ENCODE assay signal across 8 mouse cellular contexts in the genomic region with DNA sequence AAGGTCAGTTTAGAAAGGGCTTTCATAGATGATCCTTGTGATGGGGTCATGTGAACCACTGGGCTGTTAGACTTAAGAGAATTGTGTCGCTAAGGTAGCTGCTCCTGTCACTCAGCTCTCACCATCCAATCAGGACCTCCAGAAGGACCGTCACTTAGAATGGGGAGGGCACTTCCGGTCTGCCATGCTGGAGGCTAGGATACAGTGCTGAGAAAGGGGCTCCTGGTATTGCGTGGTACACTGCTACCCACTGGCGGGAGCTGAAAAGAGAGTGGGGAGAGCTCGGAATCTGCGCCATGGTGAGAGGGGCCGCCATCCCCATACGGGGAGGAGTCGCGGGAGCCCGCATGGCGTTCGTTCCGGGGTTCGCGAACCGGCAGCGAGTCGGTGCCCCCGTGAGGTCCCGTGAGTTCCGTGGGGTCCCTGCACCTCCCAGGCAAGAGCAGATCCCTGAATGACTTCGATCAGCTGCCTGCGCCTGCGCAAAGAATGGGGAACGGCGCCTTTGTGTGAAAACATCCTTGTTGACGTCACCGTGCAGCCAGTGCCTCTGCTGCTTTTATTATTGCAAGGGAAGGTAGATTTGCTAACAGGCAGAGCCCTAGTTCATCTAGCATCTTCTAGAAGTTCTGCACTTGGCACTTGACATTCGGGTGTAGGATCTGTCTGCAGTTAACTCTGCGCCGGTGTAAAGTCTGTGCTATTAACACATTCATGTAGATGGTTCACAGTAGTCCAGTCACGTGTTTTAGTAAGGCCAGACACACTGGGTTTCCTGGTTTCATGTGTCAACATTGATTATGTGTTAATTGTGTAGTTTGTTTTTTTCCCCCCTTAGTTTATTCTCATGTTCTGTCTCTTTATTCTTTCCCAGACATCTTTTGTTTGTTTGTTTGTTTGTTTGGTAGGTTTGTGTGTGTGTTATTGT. TPM values are rescaled to one million over a fixed set of nuclear protein-coding genes. Genes with fewer than 3 reads are reported as not detected.
DNase-seq lines count a peak whose midpoint lies in the region; ATAC-seq and TF ChIP-seq lines count a peak whose summit lies in the region.

A gene (plus strand): TSS at position 173 of the 928 bp plus-strand sequence.

- peak within 1 kb of the TSS; percentile 60 for H3K4me2 ChIP-seq in hindbrain, embryonic 14.5 days (replicated peaks)

- in situ Hi-C loops in Patski (cut with MboI; ENCODE audit: low pct_unique_long_range_greater_than_20kb), result no loop called here

- peak; percentile 43 for DNase-seq in Patski (ENCODE audit: low read depth, low spot score)
- DNase-seq in cerebellum, postnatal 10 days, result peak; percentile 90 to 92
- DNase-seq in frontal cortex, postnatal 25 days (ENCODE audit: low spot score in 2 of 2), result peak; percentile 74 to 75
- peak; percentile 92 for DNase-seq in hindbrain, embryonic 14.5 days (ENCODE audit: low spot score)
- DNase-seq in layer of hippocampus, postnatal 36 days, result peak; percentile 87 to 88
- DNase-seq in lung, postnatal 36 days, result peak; percentile 90
- peak; percentile 96 for DNase-seq in retina, postnatal 1 day
- DNase-seq in urinary bladder, adult 18-20 months (ENCODE audit: low spot score in 2 of 2), result peak; percentile 64 to 66

- no peak for TF ChIP-seq CTCF in Patski (IDR thresholded peaks at IDR 0.05)

- no peaks in the 10 kb centered on the region for H3K36me3 ChIP-seq in hindbrain, embryonic 14.5 days (replicated peaks; ENCODE audit: control insufficient read depth, insufficient read depth)

- peak within 1 kb of the TSS; percentile 67 for H3K4me3 ChIP-seq in hindbrain, embryonic 14.5 days (replicated peaks; ENCODE audit: low read length)

- peak within 1 kb of the TSS; percentile 98 for H3K27ac ChIP-seq in hindbrain, embryonic 14.5 days

- no peaks in the 10 kb centered on the region for H3K4me1 ChIP-seq in hindbrain, embryonic 14.5 days (replicated peaks; ENCODE audit: control insufficient read depth, insufficient read depth, low read length)

- CTCF ChIA-PET in Patski (lab: Charles Lee), result interaction anchor here (0.8 kb wide), 1 partner anchor 33 kb away, joined by 3 read pairs; no protein-coding TSS in a partner anchor

- H3K9me3 ChIP-seq in hindbrain, embryonic 14.5 days (ENCODE audit: control insufficient read depth, low read length), result peaks cover 34% of the 10 kb centered on the region

- peak within 1 kb of the TSS; percentile 91 for H3K9ac ChIP-seq in hindbrain, embryonic 14.5 days

- ATAC-seq in Patski, result peak; percentile 99
- peak; percentile 100 for ATAC-seq in hindbrain, embryonic 14.5 days (ENCODE audit: low FRiP score)

- POLR2A ChIA-PET in Patski (lab: Charles Lee), result interaction anchor here (0.6 kb wide), 2 partner anchors 156 to 854 kb away, joined by 3 to 4 read pairs; no protein-coding TSS in a partner anchor

- 4% methylated on average over 34 of the region's 34 CpGs for WGBS in hindbrain, embryonic 14.5 days

- H3K27me3 ChIP-seq in Patski, result no peaks in the 10 kb centered on the region
- no peaks in the 10 kb centered on the region for H3K27me3 ChIP-seq in hindbrain, embryonic 14.5 days (ENCODE audit: control insufficient read depth, insufficient read depth, low read length)

RNA-seq across cellular contexts. Expression of the gene that starts here (rescaled TPM):
- 11.7 TPM for polyA plus RNA-seq in Patski (2021)
- polyA plus RNA-seq in hindbrain, embryonic 14.5 days (2014; fragmentation: Nextera tagmentation; extraction: Ambion mirVana), result 12.2 and 13.4 TPM in 2 replicates
- total RNA-seq in layer of hippocampus, postnatal 36 days (2021), result 1 to 10 TPM; 6.6 to 8.6 TPM

Comparison
In these comparisons a context has a peak if more than half of its experiments do, and no peak if none do; other contexts are left out.
1. Peak in every context shown above with its lines: DNase-seq, ATAC-seq, H3K4me3 ChIP-seq and H3K27ac ChIP-seq.
2. DNase-seq: peak in every context shown above with its lines; median percentile 96 in retina, postnatal 1 day; 92 in hindbrain, embryonic 14.5 days; 91 in cerebellum, postnatal 10 days; 90 in lung, postnatal 36 days; 88 in layer of hippocampus, postnatal 36 days; 74 in frontal cortex, postnatal 25 days; 65 in urinary bladder, adult 18-20 months; 43 in Patski.